Mouse (Mus musculus) limb, embryonic 12.5 days (tissue): ENCODE results near the gene Cyyr1. TPM values are rescaled to one million over a fixed set of nuclear protein-coding genes. Genes with fewer than 3 reads are reported as not detected.

ENCODE experiments used
- ATAC-seq: fragments of 200-750 bp; cut with Nextera tagmentation; 2 replicates; pipeline ENCODE4 v1.8.0; 2017; ENCODE audit warnings: low read depth, moderate TSS enrichment; ENCODE audit not compliant: insufficient number of reproducible peaks, insufficient read depth, low FRiP score, low TSS enrichment
- H3K27ac ChIP-seq: fragments of 300-500 bp; sonication (generic); 2 replicates; pipeline ENCODE4 v1.5.1; 2016; ENCODE audit warnings: mild to moderate bottlenecking, moderate library complexity
- H3K27me3 ChIP-seq: fragments of 300-500 bp; sonication (generic); 2 replicates; pipeline ENCODE4 v1.6.1; 2016; ENCODE audit warnings: mild to moderate bottlenecking, moderate library complexity
- H3K36me3 ChIP-seq: fragments of 300-500 bp; sonication (generic); 2 replicates; pipeline ENCODE4 v1.6.1; 2016; ENCODE audit warnings: mild to moderate bottlenecking, moderate library complexity
- H3K4me1 ChIP-seq: fragments of 300-500 bp; sonication (generic); replicated peaks from 2 replicates; pipeline ENCODE4 v1.6.1; 2016
- H3K4me2 ChIP-seq: fragments of 300-500 bp; sonication (generic); 2 replicates; pipeline ENCODE4 v1.6.1; 2016; ENCODE audit warnings: mild to moderate bottlenecking, moderate library complexity
- H3K4me3 ChIP-seq: fragments of 300-500 bp; sonication (generic); replicated peaks from 2 replicates; pipeline ENCODE4 v1.5.1; 2016; ENCODE audit warnings: mild to moderate bottlenecking
- H3K9ac ChIP-seq: fragments of 300-500 bp; sonication (generic); replicated peaks from 2 replicates; pipeline ENCODE4 v1.6.1; 2016; ENCODE audit warnings: mild to moderate bottlenecking, moderate library complexity
- H3K9me3 ChIP-seq: fragments of 300-500 bp; sonication (generic); 2 replicates; pipeline ENCODE4 v1.6.1; 2016; ENCODE audit warnings: mild to moderate bottlenecking, moderate library complexity
- WGBS: fragments of 180-500 bp; shearing (Covaris S2); methylation state at CpG from one replicate; pipeline ENCODE4 v1.1.7; 2016; 5-methylcytosine and 5-hydroxymethylcytosine counted together
- polyA plus RNA-seq: library from polyadenylated mRNA; unstranded; fragments of >200 nt; fragmentation: Nextera tagmentation; extraction: Ambion mirVana; gene quantifications from 2 replicates; pipeline ENCODE4 v1.2.1, GENCODE M21; 2016

Gene Cyyr1
- polyA plus RNA-seq, 1 experiment from 2014 or later = 3.8 TPM

- ATAC-seq = no peak
- Histone ChIP-seq H3K36me3 (no peaks in the 10 kb centered on the region), H3K9me3 (no peaks in the 10 kb centered on the region), H3K27me3 (no peaks in the 10 kb centered on the region), H3K27ac (no peak overlapping the region), H3K4me3 (no peak overlapping the region), H3K9ac (no peak overlapping the region), H3K4me1 (peaks cover 5% of the 10 kb centered on the region; the same call in 1 of the 2 replicates), H3K4me2 (no peak overlapping the region)
- 85% methylated on average over 4 of the region's 4 CpGs for WGBS
Observed at GRCm38 (mm10) chr16:85470057-85470456, 83.1 kb downstream of the Cyyr1 start.

GRCm38 (mm10) chr16:85455043-85455442 lies 98.2 kb downstream of the Cyyr1 start:
- H3K9me3 ChIP-seq = no peaks in the 10 kb centered on the region
- no peaks in the 10 kb centered on the region for H3K4me1 ChIP-seq
- H3K4me3 ChIP-seq = no peak overlapping the region
- no peaks in the 10 kb centered on the region for H3K36me3 ChIP-seq
- H3K27ac ChIP-seq = no peak overlapping the region
- H3K27me3 ChIP-seq = no peaks in the 10 kb centered on the region
- no peak overlapping the region for H3K9ac ChIP-seq
- ATAC-seq = no peak
- no peak overlapping the region for H3K4me2 ChIP-seq
- 77% methylated on average over 1 of the region's 1 CpGs for whole genome bisulfite sequencing

- WGBS = 56% methylated on average over 1 of the region's 1 CpGs
- no peak overlapping the region for H3K4me2 ChIP-seq
- H3K4me3 ChIP-seq = no peak overlapping the region
- H3K36me3 ChIP-seq = no peaks in the 10 kb centered on the region
- no peak for ATAC-seq
- no peaks in the 10 kb centered on the region for H3K4me1 ChIP-seq
- H3K9me3 ChIP-seq = no peaks in the 10 kb centered on the region
- no peak overlapping the region for H3K9ac ChIP-seq
- H3K27me3 ChIP-seq = no peaks in the 10 kb centered on the region
- no peak overlapping the region for H3K27ac ChIP-seq
Observed at GRCm38 (mm10) chr16:85446306-85446705, 106.9 kb downstream of the Cyyr1 start.

GRCm38 (mm10) chr16:85445801-85446200 lies 107.4 kb downstream of the Cyyr1 start:
- Histone ChIP-seq H3K27me3 (no peaks in the 10 kb centered on the region), H3K9ac (no peak overlapping the region), H3K4me1 (no peaks in the 10 kb centered on the region), H3K36me3 (no peaks in the 10 kb centered on the region), H3K4me3 (no peak overlapping the region), H3K27ac (no peak overlapping the region), H3K4me2 (no peak overlapping the region), H3K9me3 (no peaks in the 10 kb centered on the region)
- ATAC-seq = no peak
- WGBS = 74% methylated on average over 3 of the region's 3 CpGs

GRCm38 (mm10) chr16:85435427-85435826 lies 117.8 kb downstream of the Cyyr1 start:
- ATAC-seq = no peak
- Histone ChIP-seq H3K27ac (no peak overlapping the region), H3K4me2 (no peak overlapping the region), H3K9me3 (no peaks in the 10 kb centered on the region), H3K4me1 (no peaks in the 10 kb centered on the region), H3K9ac (no peak overlapping the region), H3K27me3 (no peaks in the 10 kb centered on the region), H3K4me3 (no peak overlapping the region), H3K36me3 (no peaks in the 10 kb centered on the region)
- 56% methylated on average over 2 of the region's 2 CpGs for WGBS

GRCm38 (mm10) chr16:85429173-85429572 lies 124.0 kb downstream of the Cyyr1 start:
- Histone ChIP-seq H3K4me2 (no peak overlapping the region), H3K27ac (no peak overlapping the region), H3K4me3 (no peak overlapping the region), H3K36me3 (no peaks in the 10 kb centered on the region), H3K4me1 (no peaks in the 10 kb centered on the region), H3K27me3 (no peaks in the 10 kb centered on the region), H3K9me3 (no peaks in the 10 kb centered on the region), H3K9ac (no peak overlapping the region)
- no peak for ATAC-seq
- 66% methylated on average over 3 of the region's 3 CpGs for WGBS

- 86% methylated on average over 2 of the region's 2 CpGs for WGBS
- H3K36me3 ChIP-seq = no peaks in the 10 kb centered on the region
Observed at GRCm38 (mm10) chr16:85422889-85423288, 130.3 kb downstream of the Cyyr1 start.

GRCm38 (mm10) chr16:85415415-85415814 lies 137.8 kb downstream of the Cyyr1 start:
- WGBS = 87% methylated on average over 3 of the region's 3 CpGs
- H3K4me3 ChIP-seq = no peak overlapping the region
- H3K4me2 ChIP-seq = no peak overlapping the region
- no peak for ATAC-seq
- no peaks in the 10 kb centered on the region for H3K27me3 ChIP-seq
- H3K27ac ChIP-seq = no peak overlapping the region
- no peaks in the 10 kb centered on the region for H3K36me3 ChIP-seq
- no peaks in the 10 kb centered on the region for H3K9me3 ChIP-seq
- no peak overlapping the region for H3K9ac ChIP-seq
- H3K4me1 ChIP-seq = no peaks in the 10 kb centered on the region

More at GRCm38 (mm10) chr16:85422889-85423288, 130.3 kb downstream of the Cyyr1 start:
- Histone ChIP-seq H3K4me2 (no peak overlapping the region), H3K27me3 (no peaks in the 10 kb centered on the region), H3K27ac (no peak overlapping the region), H3K9me3 (no peaks in the 10 kb centered on the region), H3K4me1 (no peaks in the 10 kb centered on the region), H3K9ac (no peak overlapping the region), H3K4me3 (no peak overlapping the region)
- ATAC-seq = no peak

- WGBS = 18% methylated on average over 4 of the region's 4 CpGs
- Histone ChIP-seq H3K27ac (no peak overlapping the region), H3K4me1 (0 out of 2 replicates have a peak, but pooled peaks cover 7% of the 10 kb centered on the region), H3K9ac (no peak overlapping the region), H3K27me3 (no peaks in the 10 kb centered on the region), H3K9me3 (no peaks in the 10 kb centered on the region), H3K36me3 (no peaks in the 10 kb centered on the region), H3K4me2 (no peak overlapping the region), H3K4me3 (no peak overlapping the region)
- ATAC-seq = no peak
Observed at GRCm38 (mm10) chr16:85393430-85393948, 159.7 kb downstream of the Cyyr1 start.

GRCm38 (mm10) chr16:85386801-85387200 lies 166.4 kb downstream of the Cyyr1 start:
- Histone ChIP-seq H3K4me1 (no peaks in the 10 kb centered on the region), H3K9me3 (no peaks in the 10 kb centered on the region), H3K27me3 (no peaks in the 10 kb centered on the region), H3K4me3 (no peak overlapping the region), H3K4me2 (no peak overlapping the region), H3K9ac (no peak overlapping the region), H3K27ac (no peak overlapping the region), H3K36me3 (no peaks in the 10 kb centered on the region)
- WGBS = 57% methylated on average over 5 of the region's 5 CpGs
- no peak for ATAC-seq
